Mouse (Mus musculus): ENCODE results near the gene Srr. TPM values are rescaled to one million over a fixed set of nuclear protein-coding genes. Genes with fewer than 3 reads are reported as not detected.

Gene Srr
- polyA plus RNA-seq, 1 experiment = 53.3 TPM

DNA sequence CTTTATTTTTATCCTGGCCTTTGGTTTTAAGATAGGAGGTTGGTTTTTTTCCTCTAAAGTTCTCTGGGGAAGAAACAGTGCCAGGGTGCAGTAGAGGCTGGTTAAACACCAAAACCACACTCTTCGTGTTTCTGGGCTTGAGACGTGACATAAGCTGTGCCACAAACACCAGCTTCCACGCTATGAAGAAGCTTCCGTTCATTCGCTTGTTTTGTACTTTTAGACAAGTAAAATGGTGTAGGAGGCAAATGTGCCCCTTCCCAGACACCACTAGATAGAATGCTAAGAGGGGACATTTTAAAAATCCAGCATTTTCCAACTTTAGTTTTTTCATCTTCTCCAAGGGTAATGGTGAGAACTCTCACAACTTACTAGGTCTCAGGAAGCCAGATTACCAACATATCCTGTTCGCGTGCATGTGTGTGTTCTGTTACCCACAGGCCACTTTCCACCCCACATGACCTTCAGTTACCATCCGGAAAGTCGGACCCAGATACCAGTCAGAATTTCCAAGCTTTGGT lies 34.3 kb upstream of the Srr start:
- TF ChIP-seq CTCF (IDR thresholded peaks at IDR 0.05; ENCODE audit: control insufficient read depth, insufficient read depth, insufficient replicate concordance, low read depth, low read length) (no peak), POLR2A (IDR thresholded peaks at IDR 0.05; ENCODE audit: control insufficient read depth, low read depth, low read length) (no peak)
- no peaks in the 10 kb centered on the region for H3K4me1 ChIP-seq (ENCODE audit: control insufficient read depth, insufficient read depth, low read length)
- no peak overlapping the region for H3K27ac ChIP-seq (ENCODE audit: control insufficient read depth, insufficient read depth, low read depth, low read length)
- H3K4me3 ChIP-seq (ENCODE audit: control insufficient read depth, low read depth, low read length) = no peak overlapping the region
- H3K36me3 ChIP-seq (ENCODE audit: control insufficient read depth, insufficient read depth, low read length) = no peaks in the 10 kb centered on the region
- no peaks in the 10 kb centered on the region for H3K27me3 ChIP-seq (ENCODE audit: control insufficient read depth, insufficient read depth, low read length)

DNA sequence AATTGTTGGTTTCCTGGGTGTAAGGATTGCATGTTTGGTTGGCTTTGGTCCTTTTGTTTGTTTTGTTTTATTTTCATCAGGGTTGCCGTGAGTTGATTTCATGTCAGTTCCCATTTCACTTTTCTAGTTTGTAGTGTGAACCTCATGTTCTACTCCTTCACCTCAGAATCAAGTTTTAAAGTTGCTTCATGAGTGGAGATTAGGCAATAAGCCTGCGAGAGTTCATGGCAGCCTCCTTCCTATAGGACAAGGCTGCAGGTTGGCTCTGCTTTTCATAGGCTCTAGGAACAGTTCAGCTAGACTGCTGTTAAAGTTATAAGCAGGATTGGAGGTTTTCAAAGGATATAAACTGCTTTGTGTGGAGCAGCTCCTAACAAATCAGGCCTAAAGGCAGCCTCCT lies 33.8 kb upstream of the Srr start:
- H3K36me3 ChIP-seq (ENCODE audit: control insufficient read depth, insufficient read depth, low read length) = no peaks in the 10 kb centered on the region
- no peaks in the 10 kb centered on the region for H3K4me1 ChIP-seq (ENCODE audit: control insufficient read depth, insufficient read depth, low read length)
- H3K27me3 ChIP-seq (ENCODE audit: control insufficient read depth, insufficient read depth, low read length) = no peaks in the 10 kb centered on the region
- H3K27ac ChIP-seq (ENCODE audit: control insufficient read depth, insufficient read depth, low read depth, low read length) = no peak overlapping the region
- H3K4me3 ChIP-seq (ENCODE audit: control insufficient read depth, low read depth, low read length) = no peak overlapping the region
- TF ChIP-seq CTCF (IDR thresholded peaks at IDR 0.05; ENCODE audit: control insufficient read depth, insufficient read depth, insufficient replicate concordance, low read depth, low read length) (no peak), POLR2A (IDR thresholded peaks at IDR 0.05; ENCODE audit: control insufficient read depth, low read depth, low read length) (no peak)

DNA sequence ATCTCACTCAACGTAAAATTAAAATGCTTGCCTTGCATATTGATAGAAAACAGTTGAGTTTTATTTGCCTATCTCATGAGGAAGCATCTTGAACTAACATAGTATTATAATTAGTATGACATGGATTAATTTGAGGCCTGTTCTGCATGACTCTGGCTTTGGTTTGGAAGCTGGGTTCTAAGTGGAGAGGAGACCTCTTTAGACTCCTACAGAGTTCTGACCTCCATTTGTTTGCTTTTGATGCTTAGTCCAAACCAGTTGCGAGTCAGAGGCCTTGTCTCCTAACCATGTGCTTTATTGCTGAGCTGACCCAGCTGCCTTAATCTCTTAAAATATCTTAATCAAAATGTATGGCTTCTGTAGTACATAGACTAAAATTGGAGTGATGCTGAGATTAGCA lies 31.9 kb upstream of the Srr start:
- TF ChIP-seq POLR2A (IDR thresholded peaks at IDR 0.05; ENCODE audit: control insufficient read depth, low read depth, low read length) = no peak
- TF ChIP-seq CTCF (IDR thresholded peaks at IDR 0.05; ENCODE audit: control insufficient read depth, insufficient read depth, insufficient replicate concordance, low read depth, low read length) = no peak
- no peaks in the 10 kb centered on the region for H3K4me1 ChIP-seq (ENCODE audit: control insufficient read depth, insufficient read depth, low read length)

DNA sequence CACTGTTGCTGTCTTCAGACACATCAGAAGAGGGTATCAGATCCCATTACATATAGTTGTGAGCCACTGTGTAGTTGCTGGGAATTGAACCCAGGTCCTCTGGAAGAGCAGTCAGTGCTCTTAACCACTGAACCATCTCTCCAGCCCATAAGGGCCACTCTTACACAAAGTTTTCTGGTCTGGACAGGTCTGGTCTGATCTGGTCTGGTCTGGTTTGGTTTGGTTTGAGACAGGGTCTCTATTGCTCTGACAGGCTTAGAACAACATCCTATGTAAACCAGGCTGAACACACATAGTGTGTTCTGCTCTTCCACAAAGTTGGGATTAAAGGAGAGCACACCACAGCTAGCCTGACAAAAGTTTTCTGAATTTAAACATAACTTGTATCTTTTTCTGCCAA lies 30.3 kb upstream of the Srr start:
- no peaks in the 10 kb centered on the region for H3K4me1 ChIP-seq (ENCODE audit: control insufficient read depth, insufficient read depth, low read length)
- no peak overlapping the region for H3K4me3 ChIP-seq (ENCODE audit: control insufficient read depth, low read depth, low read length)
- H3K27me3 ChIP-seq (ENCODE audit: control insufficient read depth, insufficient read depth, low read length) = no peaks in the 10 kb centered on the region
- TF ChIP-seq CTCF (IDR thresholded peaks at IDR 0.05; ENCODE audit: control insufficient read depth, insufficient read depth, insufficient replicate concordance, low read depth, low read length) = no peak
- no peak for TF ChIP-seq POLR2A (IDR thresholded peaks at IDR 0.05; ENCODE audit: control insufficient read depth, low read depth, low read length)
- no peaks in the 10 kb centered on the region for H3K36me3 ChIP-seq (ENCODE audit: control insufficient read depth, insufficient read depth, low read length)
- no peak overlapping the region for H3K27ac ChIP-seq (ENCODE audit: control insufficient read depth, insufficient read depth, low read depth, low read length)

More for the DNA sequence above, 31.9 kb upstream of the Srr start:
- Histone ChIP-seq H3K27ac (ENCODE audit: control insufficient read depth, insufficient read depth, low read depth, low read length) (no peak overlapping the region), H3K4me3 (ENCODE audit: control insufficient read depth, low read depth, low read length) (no peak overlapping the region), H3K27me3 (ENCODE audit: control insufficient read depth, insufficient read depth, low read length) (no peaks in the 10 kb centered on the region), H3K36me3 (ENCODE audit: control insufficient read depth, insufficient read depth, low read length) (no peaks in the 10 kb centered on the region)

DNA sequence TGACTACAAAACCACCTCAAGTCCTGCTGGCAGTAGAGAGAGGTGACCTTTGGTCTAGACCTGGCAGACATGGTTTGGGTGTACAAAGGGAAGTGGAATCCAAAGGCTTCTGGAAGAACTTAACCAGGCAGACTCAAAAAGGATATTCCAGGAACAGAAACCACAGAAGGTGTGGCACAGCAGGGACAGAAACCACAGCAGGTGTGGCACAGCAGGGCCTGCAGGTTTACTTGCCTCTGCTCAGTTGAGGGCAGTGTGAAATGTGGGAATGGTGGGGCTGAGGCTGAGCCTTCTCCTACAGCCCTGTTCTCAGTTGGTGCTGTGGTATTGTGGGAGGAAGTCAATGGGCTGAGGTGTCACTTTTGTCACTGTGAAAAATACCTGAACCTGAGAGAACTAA lies 29.2 kb upstream of the Srr start:
- H3K4me3 ChIP-seq (ENCODE audit: control insufficient read depth, low read depth, low read length) = no peak overlapping the region
- H3K27ac ChIP-seq (ENCODE audit: control insufficient read depth, insufficient read depth, low read depth, low read length) = no peak overlapping the region
- H3K36me3 ChIP-seq (ENCODE audit: control insufficient read depth, insufficient read depth, low read length) = no peaks in the 10 kb centered on the region
- no peaks in the 10 kb centered on the region for H3K27me3 ChIP-seq (ENCODE audit: control insufficient read depth, insufficient read depth, low read length)
- no peak for TF ChIP-seq POLR2A (IDR thresholded peaks at IDR 0.05; ENCODE audit: control insufficient read depth, low read depth, low read length)
- no peak for TF ChIP-seq CTCF (IDR thresholded peaks at IDR 0.05; ENCODE audit: control insufficient read depth, insufficient read depth, insufficient replicate concordance, low read depth, low read length)
- H3K4me1 ChIP-seq (ENCODE audit: control insufficient read depth, insufficient read depth, low read length) = no peaks in the 10 kb centered on the region

DNA sequence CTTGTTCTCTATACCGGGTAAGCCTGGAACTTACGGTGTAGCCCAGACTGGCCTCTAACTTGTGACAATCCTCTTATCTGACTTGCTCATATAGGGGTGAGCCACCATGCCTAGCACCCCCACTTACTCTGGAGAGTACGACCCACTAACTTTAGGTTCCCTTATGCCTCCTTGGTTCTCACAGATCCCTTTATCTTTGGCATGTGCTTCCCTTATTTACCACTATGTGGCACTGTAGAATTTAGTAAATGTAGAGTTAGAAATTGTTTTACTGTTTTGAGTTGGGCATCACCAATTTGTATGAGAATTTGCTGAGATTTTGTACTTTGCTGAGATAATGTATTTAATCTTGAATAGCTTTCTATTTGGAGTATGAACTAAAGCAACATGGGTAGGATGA lies 20.6 kb upstream of the Srr start:
- no peaks in the 10 kb centered on the region for H3K36me3 ChIP-seq (ENCODE audit: control insufficient read depth, insufficient read depth, low read length)
- no peaks in the 10 kb centered on the region for H3K27me3 ChIP-seq (ENCODE audit: control insufficient read depth, insufficient read depth, low read length)
- H3K4me3 ChIP-seq (ENCODE audit: control insufficient read depth, low read depth, low read length) = no peak overlapping the region
- TF ChIP-seq POLR2A (IDR thresholded peaks at IDR 0.05; ENCODE audit: control insufficient read depth, low read depth, low read length) = no peak
- no peak for TF ChIP-seq CTCF (IDR thresholded peaks at IDR 0.05; ENCODE audit: control insufficient read depth, insufficient read depth, insufficient replicate concordance, low read depth, low read length)
- no peak overlapping the region for H3K27ac ChIP-seq (ENCODE audit: control insufficient read depth, insufficient read depth, low read depth, low read length)
- H3K4me1 ChIP-seq (ENCODE audit: control insufficient read depth, insufficient read depth, low read length) = no peaks in the 10 kb centered on the region

DNA sequence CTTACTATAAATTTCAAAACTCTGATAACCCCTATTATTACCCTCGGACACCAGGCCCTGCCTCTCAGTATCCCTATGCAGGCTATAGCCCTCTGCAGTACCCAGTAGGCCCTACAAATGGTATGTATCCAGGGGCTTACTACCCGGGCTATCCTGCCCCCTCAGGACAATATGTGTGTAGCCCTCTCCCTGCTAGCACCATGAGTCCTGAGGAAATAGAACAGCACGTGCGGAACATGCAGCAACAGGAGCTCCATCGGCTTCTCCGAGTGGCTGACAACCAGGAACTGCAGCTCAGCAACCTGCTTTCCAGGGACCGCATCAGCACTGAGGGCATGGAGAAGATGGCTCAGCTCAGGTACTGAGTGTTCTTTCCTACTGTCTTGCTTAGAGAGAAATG lies 4.6 kb upstream of the Srr start:
- peaks cover 3% of the 10 kb centered on the region for H3K4me1 ChIP-seq (ENCODE audit: control insufficient read depth, insufficient read depth, low read length)
- peaks cover 6% of the 10 kb centered on the region for H3K36me3 ChIP-seq (ENCODE audit: control insufficient read depth, insufficient read depth, low read length)
- H3K4me3 ChIP-seq (ENCODE audit: control insufficient read depth, low read depth, low read length) = peak overlapping the region; percentile 71
- no peaks in the 10 kb centered on the region for H3K27me3 ChIP-seq (ENCODE audit: control insufficient read depth, insufficient read depth, low read length)
- TF ChIP-seq CTCF (IDR thresholded peaks at IDR 0.05; ENCODE audit: control insufficient read depth, insufficient read depth, insufficient replicate concordance, low read depth, low read length) = no peak
- TF ChIP-seq POLR2A (IDR thresholded peaks at IDR 0.05; ENCODE audit: control insufficient read depth, low read depth, low read length) = no peak
- H3K27ac ChIP-seq (ENCODE audit: control insufficient read depth, insufficient read depth, low read depth, low read length) = no peak overlapping the region

DNA sequence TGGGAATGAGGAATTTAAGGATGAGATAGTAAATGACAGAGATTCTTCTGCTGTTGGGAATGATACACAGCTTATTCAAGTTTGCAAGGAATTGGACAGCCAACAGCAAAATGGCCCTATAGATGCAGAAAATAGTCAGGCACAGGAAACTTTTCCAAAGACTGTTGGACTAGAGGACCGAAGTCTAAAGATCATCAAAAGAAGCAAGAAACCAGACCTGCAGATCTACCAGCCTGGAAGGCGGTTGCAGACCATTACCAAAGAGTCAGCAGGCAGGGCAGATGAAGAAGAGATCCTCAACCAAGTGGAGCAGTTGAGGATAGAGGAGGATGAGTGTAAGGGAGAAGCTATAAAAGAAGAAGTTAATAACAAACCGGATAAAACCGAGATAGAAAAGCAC lies 3.4 kb upstream of the Srr start:
- H3K4me3 ChIP-seq (ENCODE audit: control insufficient read depth, low read depth, low read length) = peak overlapping the region; percentile 71
- no peaks in the 10 kb centered on the region for H3K27me3 ChIP-seq (ENCODE audit: control insufficient read depth, insufficient read depth, low read length)
- H3K36me3 ChIP-seq (ENCODE audit: control insufficient read depth, insufficient read depth, low read length) = peaks cover 6% of the 10 kb centered on the region
- TF ChIP-seq CTCF (IDR thresholded peaks at IDR 0.05; ENCODE audit: control insufficient read depth, insufficient read depth, insufficient replicate concordance, low read depth, low read length) (no peak), POLR2A (IDR thresholded peaks at IDR 0.05; ENCODE audit: control insufficient read depth, low read depth, low read length) (no peak)
- peaks cover 3% of the 10 kb centered on the region for H3K4me1 ChIP-seq (ENCODE audit: control insufficient read depth, insufficient read depth, low read length)
- H3K27ac ChIP-seq (ENCODE audit: control insufficient read depth, insufficient read depth, low read depth, low read length) = no peak overlapping the region
